Mouse (Mus musculus) embryonic facial prominence, embryonic 10.5 days (tissue): ENCODE data around the gene Arhgef6. TPM values are rescaled to one million over a fixed set of nuclear protein-coding genes. Genes with fewer than 3 reads are reported as not detected.

Source experiments
- DNase-seq: peaks from one replicate; pipeline ENCODE4 v3.0.0-alpha.2; 2017; ENCODE audit warnings: low spot score
- H3K27ac ChIP-seq: fragments of 300-500 bp; sonication (generic); replicated peaks from 2 replicates; pipeline ENCODE4 v1.5.1; 2016; ENCODE audit warnings: mild to moderate bottlenecking
- H3K27me3 ChIP-seq: fragments of 300-500 bp; sonication (generic); replicated peaks from 2 replicates; pipeline ENCODE4 v1.6.1; 2016; ENCODE audit warnings: low read depth, mild to moderate bottlenecking; ENCODE audit not compliant: poor library complexity, severe bottlenecking
- H3K36me3 ChIP-seq: fragments of 300-500 bp; sonication (generic); replicated peaks from 2 replicates; pipeline ENCODE4 v1.6.1; 2016; ENCODE audit warnings: mild to moderate bottlenecking, moderate library complexity
- H3K4me1 ChIP-seq: fragments of 300-500 bp; sonication (generic); 2 replicates; pipeline ENCODE4 v1.6.1; 2016
- H3K4me3 ChIP-seq: fragments of 300-500 bp; sonication (generic); 2 replicates; pipeline ENCODE4 v1.5.1; 2016; ENCODE audit warnings: mild to moderate bottlenecking, moderate library complexity
- H3K9me3 ChIP-seq: fragments of 300-500 bp; sonication (generic); 2 replicates; pipeline ENCODE4 v1.6.1; 2016; ENCODE audit warnings: mild to moderate bottlenecking
- WGBS: fragments of 180-500 bp; shearing (Covaris S2); methylation state at CpG from one replicate; pipeline ENCODE4 v1.1.7; 2016; 5-methylcytosine and 5-hydroxymethylcytosine counted together
- polyA plus RNA-seq: library from polyadenylated mRNA; unstranded; fragments of >200 nt; fragmentation: Nextera tagmentation; extraction: Ambion mirVana; gene quantifications from 2 replicates; pipeline ENCODE4 v1.2.1, GENCODE M21; 2016

The Arhgef6 gene
- polyA plus RNA-seq, 1 experiment from 2014 or later: 3.5 TPM

DNA sequence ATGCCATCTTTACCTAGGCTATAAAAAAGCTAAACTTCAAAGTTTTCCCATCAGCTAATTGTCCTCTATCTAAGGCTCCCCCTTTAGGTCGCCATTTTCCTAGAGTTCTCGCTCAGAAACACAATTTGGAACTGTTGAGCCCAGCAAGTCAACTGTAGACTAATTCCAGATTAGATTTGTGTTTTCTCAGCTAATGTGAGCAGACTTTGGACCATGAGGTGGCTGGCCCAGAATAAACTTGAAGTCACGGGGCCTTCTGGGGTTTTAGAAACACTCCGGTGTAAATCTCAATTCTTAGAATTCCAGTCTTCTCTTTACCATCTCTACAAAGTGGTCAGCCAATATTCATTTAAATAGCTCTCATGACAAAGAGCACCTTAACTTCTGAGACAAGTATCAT is 123.0 kb downstream of the Arhgef6 start:
- Histone ChIP-seq H3K27ac (no peak overlapping the region), H3K27me3 (no peaks in the 10 kb centered on the region), H3K4me3 (no peak overlapping the region), H3K36me3 (no peaks in the 10 kb centered on the region), H3K9me3 (no peaks in the 10 kb centered on the region), H3K4me1 (no peaks in the 10 kb centered on the region)
- 94% methylated on average over 4 of the region's 4 CpGs for WGBS
- DNase-seq: no peak

DNA sequence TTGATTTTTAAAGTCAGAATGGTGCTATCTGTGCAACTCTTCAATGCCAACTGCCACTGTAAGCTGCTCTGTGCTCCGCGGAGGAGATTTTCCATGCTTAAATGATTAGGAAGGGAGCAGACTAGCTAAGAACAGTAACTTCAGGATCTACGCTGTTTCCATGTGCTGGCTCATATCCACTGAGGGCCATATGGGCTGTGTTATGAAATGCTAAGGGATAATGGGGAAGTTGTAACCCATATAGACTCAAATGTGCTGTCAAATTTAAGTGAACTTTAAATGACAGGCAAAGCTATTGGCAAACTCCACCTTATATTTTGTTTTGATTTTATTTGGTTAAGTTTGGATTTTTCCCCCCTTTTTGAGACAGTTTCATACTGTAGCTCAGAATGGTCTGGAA is 125.7 kb downstream of the Arhgef6 start:
- no peak for DNase-seq
- 83% methylated on average over 3 of the region's 3 CpGs for WGBS
- Histone ChIP-seq H3K9me3 (no peaks in the 10 kb centered on the region), H3K36me3 (no peaks in the 10 kb centered on the region), H3K27ac (no peak overlapping the region), H3K4me3 (no peak overlapping the region), H3K27me3 (no peaks in the 10 kb centered on the region), H3K4me1 (no peaks in the 10 kb centered on the region)

DNA sequence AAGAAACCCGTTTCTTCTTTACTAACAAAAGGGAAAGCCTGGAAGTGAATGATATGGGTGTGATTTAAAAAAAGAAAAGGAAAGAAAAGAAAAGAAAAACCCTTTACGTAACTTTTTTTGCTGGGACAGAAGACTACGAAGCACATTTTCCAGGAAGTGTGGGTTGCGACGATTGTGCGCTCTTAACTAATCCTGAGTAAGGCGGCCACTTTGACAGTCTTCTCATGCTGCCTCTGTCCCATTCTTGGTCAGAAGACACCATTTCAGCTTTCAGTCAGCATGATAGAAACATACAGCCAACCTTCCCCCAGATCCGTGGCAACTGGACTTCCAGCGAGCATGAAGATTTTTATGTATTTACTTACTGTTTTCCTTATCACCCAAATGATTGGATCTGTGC is 126.7 kb downstream of the Arhgef6 start, which contains the start of gene Cd40lg:
Cd40lg (plus strand) TSS at position 268 of the 400 bp plus-strand sequence.
- Histone ChIP-seq H3K4me3 (no peak within 1 kb of the TSS), H3K27me3 (no peaks in the 10 kb centered on the region), H3K4me1 (no peaks in the 10 kb centered on the region), H3K27ac (no peak within 1 kb of the TSS), H3K9me3 (no peaks in the 10 kb centered on the region), H3K36me3 (no peaks in the 10 kb centered on the region)
- 91% methylated on average over 9 of the region's 9 CpGs for WGBS
- no peak for DNase-seq

DNA sequence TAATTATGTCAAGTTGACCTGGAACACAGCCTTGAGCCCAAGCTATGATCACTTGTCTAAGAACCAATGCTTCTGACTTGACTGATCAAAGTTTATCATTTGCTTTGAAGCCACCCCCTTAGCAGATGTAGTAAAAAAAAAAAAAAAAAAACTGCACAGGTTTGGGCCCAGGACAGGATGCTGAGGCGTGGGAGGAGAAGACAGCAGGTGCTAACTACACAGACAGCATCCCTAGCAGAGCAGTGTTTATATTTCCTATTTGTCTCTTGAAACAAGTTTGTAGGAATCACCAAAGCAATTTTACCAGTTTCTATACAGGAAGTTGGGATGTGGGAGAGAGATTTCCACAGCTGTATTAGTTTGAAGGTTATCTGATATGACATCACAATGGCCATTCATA is 127.9 kb downstream of the Arhgef6 start:
- H3K4me3 ChIP-seq: no peak overlapping the region
- DNase-seq: no peak
- no peaks in the 10 kb centered on the region for H3K36me3 ChIP-seq
- no peaks in the 10 kb centered on the region for H3K9me3 ChIP-seq
- no peaks in the 10 kb centered on the region for H3K27me3 ChIP-seq
- H3K27ac ChIP-seq: no peak overlapping the region
- no peaks in the 10 kb centered on the region for H3K4me1 ChIP-seq
- WGBS: 77% methylated on average over 1 of the region's 1 CpGs

DNA sequence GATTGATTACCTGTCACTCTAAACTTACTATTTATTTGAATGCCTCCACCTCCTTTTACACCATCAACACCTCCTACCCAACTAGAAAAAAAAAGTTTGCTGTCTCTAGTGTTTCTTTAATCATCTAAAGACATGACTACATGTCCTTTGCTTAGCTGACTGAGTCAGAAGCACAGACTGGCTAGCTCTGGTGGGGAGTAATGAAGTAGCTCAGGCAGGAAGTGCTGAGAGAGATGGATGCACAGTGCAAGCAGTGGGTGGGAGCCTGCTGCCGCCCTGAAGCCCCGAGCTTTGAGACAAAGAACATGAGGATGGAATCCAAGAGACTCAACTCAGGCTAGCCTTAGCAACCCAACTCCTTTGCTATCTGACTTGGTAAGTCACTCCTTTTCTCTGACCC is 138.1 kb downstream of the Arhgef6 start:
- no peaks in the 10 kb centered on the region for H3K9me3 ChIP-seq
- no peak overlapping the region for H3K27ac ChIP-seq
- no peaks in the 10 kb centered on the region for H3K36me3 ChIP-seq
- H3K27me3 ChIP-seq: no peaks in the 10 kb centered on the region
- WGBS: 80% methylated on average over 2 of the region's 2 CpGs
- no peaks in the 10 kb centered on the region for H3K4me1 ChIP-seq
- no peak for DNase-seq
- H3K4me3 ChIP-seq: no peak overlapping the region

DNA sequence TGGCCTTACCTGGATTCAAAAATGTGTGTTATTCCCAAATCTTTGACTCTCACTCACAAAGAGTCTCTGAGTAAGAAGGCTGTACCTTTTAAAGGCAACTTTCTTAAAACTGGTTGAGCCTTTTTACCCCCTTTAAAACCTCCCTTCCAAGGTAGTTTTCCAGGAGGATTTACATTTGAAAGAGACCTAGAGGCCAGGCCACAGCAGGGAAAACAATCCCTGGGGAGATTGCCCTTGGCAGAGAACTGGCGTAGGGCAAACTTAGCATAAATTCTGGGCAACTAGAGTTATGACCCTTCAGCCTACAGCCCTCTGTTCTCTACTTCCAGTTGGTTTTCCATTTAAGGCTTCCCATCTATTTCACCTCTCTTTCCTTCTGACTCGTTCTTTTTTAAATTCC is 140.5 kb downstream of the Arhgef6 start:
- Histone ChIP-seq H3K27ac (no peak overlapping the region), H3K36me3 (no peaks in the 10 kb centered on the region), H3K27me3 (no peaks in the 10 kb centered on the region), H3K9me3 (no peaks in the 10 kb centered on the region), H3K4me1 (no peaks in the 10 kb centered on the region), H3K4me3 (no peak overlapping the region)
- DNase-seq: no peak
- 54% methylated on average over 2 of the region's 2 CpGs for WGBS

DNA sequence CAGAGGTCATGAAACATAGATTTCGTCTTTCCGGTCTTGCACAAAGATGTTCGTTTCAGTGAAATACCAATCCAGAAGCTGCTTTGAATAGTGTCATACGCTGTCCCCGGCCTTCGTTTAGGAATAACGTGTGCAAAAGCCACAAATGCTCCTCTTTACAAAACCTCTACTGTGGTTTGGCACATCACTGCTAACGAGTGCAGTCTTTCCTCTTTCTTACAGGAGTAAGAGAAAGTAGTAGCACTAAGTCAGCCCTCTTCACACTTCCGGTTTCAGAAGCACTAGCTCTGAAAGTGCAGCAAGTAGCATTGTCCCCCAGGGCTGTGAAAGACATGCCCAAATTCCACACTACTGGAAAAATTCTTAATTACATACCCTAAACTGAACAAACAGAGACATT is 142.2 kb downstream of the Arhgef6 start:
- DNase-seq: no peak
- Histone ChIP-seq H3K4me1 (no peaks in the 10 kb centered on the region), H3K27me3 (no peaks in the 10 kb centered on the region), H3K27ac (no peak overlapping the region), H3K9me3 (no peaks in the 10 kb centered on the region), H3K4me3 (no peak overlapping the region), H3K36me3 (no peaks in the 10 kb centered on the region)
- 85% methylated on average over 9 of the region's 9 CpGs for WGBS

DNA sequence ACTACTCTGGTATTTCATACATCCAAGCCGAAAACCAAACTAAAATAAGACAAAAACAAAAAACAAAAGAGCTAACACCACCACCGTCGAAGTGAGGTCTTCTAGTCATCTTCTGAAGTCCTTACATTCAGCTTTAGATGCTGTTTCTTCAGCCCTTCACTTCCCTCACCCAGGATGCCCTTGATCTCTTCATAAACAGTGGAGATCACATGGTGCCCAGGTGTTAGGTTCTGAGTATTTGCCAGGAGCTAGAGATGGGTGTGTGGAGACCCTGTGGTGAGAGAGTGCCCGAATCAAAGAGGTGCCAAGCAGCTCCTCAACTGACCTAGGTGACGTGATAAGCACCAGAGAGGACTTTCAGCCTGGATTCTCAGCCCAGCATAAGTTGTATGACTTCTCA is 149.2 kb downstream of the Arhgef6 start:
- no peak overlapping the region for H3K4me3 ChIP-seq
- H3K27me3 ChIP-seq: no peaks in the 10 kb centered on the region
- DNase-seq: no peak
- no peaks in the 10 kb centered on the region for H3K36me3 ChIP-seq
- 81% methylated on average over 5 of the region's 5 CpGs for WGBS
- no peaks in the 10 kb centered on the region for H3K4me1 ChIP-seq
- H3K9me3 ChIP-seq: no peaks in the 10 kb centered on the region
- no peak overlapping the region for H3K27ac ChIP-seq

DNA sequence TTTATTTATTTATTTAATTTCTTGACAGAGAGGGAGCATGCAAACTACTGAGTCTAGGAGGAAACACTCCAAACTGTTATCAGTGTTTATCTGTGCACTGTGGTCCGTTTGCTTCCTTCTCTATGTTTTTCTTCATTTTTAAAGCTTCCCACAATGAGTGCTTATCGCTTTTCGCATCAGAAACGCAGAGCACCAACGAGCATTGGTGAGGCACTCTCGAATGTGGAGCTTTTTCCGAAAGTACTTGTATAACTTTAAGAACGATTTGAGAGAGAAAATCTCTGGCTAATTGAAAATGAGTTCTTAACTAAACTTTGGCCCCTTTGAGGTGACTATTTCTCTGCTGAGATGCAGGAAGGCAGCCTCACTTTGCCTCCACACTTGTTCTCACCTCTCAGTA is 151.2 kb downstream of the Arhgef6 start:
- H3K36me3 ChIP-seq: no peaks in the 10 kb centered on the region
- 87% methylated on average over 8 of the region's 8 CpGs for WGBS
- DNase-seq: no peak

DNA sequence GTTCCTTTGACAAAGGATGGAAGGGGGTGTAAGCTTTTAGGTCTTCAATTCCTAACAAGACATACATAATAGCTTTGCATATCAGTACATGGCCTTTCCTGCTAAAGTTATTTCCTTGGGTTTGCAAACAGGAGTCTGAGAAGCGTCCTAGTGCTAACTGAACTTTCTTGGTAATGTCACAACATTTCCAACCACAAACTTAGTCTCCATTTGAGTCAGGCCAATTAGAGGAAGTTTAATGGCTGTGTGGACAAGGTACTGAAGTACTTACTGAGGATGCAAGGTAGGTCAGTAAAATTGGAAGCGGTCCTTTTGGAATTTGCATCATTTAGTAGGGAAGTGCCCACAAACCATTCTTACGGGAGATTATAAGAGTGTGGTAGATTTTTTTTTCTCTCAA is 155.2 kb downstream of the Arhgef6 start:
- H3K27me3 ChIP-seq: no peaks in the 10 kb centered on the region
- 91% methylated on average over 3 of the region's 3 CpGs for WGBS
- no peaks in the 10 kb centered on the region for H3K4me1 ChIP-seq
- no peak overlapping the region for H3K4me3 ChIP-seq
- H3K27ac ChIP-seq: no peak overlapping the region
- DNase-seq: no peak
- H3K36me3 ChIP-seq: no peaks in the 10 kb centered on the region
- no peaks in the 10 kb centered on the region for H3K9me3 ChIP-seq

More for the DNA sequence above, 151.2 kb downstream of the Arhgef6 start:
- Histone ChIP-seq H3K9me3 (no peaks in the 10 kb centered on the region), H3K27ac (no peak overlapping the region), H3K4me1 (no peaks in the 10 kb centered on the region), H3K27me3 (no peaks in the 10 kb centered on the region), H3K4me3 (no peak overlapping the region)

DNA sequence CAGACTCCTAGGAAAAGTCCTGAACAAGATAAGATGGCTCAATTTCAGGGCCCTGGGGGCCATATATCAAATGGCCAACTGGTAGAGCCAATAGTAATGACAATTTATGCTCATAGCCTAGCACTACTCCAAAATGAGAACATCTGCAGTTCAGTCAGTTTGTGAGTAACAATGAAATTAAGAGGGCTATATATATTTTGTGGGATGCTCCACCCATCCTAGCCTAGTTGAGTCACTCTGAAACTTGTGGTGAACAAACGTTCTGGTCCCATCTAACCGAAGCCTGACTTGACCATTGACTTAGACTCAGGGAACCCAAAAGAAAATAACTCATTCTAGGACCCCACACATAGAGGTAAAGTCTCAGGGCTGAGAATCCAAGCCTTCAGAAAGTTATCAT is 156.1 kb downstream of the Arhgef6 start:
- Histone ChIP-seq H3K27me3 (no peaks in the 10 kb centered on the region), H3K27ac (no peak overlapping the region), H3K9me3 (no peaks in the 10 kb centered on the region), H3K4me1 (no peaks in the 10 kb centered on the region), H3K4me3 (no peak overlapping the region), H3K36me3 (no peaks in the 10 kb centered on the region)
- WGBS: 91% methylated on average over 2 of the region's 2 CpGs
- DNase-seq: no peak

Other genes with a start within 250 kb of the Arhgef6 start
- not detected in 2 replicates for gene Cd40lg, start 126.6 kb downstream of the Arhgef6 start, polyA plus RNA-seq
- 165 and 168 TPM in 2 replicates for gene Rbmx, start 54.3 kb upstream of the Arhgef6 start, polyA plus RNA-seq
- gene Gm364, start 70.4 kb upstream of the Arhgef6 start, polyA plus RNA-seq: not detected in 2 replicates
- 0.03 TPM in 1 of 2 replicates, not detected in the other for gene Gpr101, start 165.0 kb upstream of the Arhgef6 start, polyA plus RNA-seq